Mouse (Mus musculus) lung, postnatal 36 days (tissue): ENCODE results near the gene Ncor1.
"Not testable (repeated sequence)": the region's sequence is repeated elsewhere in the genome, so short reads cannot be mapped to it uniquely, and the experiment has no call there.

Experiments
- DNase-seq: peaks from one replicate; pipeline ENCODE4 v3.0.0; 2022; ENCODE audit warnings: mixed read lengths

Gene Ncor1

DNA sequence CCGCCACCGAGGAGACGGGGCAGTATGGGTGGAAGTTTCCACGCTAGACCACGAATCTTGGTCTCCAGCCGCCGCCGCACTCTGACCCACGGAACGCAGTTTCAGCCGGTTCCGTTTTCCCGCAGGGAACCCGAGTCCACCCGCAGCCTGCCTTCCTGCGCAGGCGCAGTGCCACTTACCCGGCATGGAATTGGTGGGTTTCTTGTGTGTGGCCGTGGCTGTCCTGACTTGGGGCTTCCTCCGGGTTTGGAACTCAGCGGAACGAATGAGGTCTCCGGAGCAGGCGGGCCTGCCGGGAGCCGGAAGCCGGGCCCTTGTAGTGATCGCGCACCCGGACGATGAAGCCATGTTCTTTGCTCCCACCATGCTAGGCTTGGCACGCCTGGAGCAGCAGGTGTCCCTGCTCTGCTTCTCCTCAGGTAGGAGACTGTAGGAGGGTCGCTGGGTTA lies at the start of gene Ncor1, which contains the start of gene Pigl:
Ncor1 (minus strand) TSS at position 266 of the 449 bp plus-strand sequence.
Pigl (plus strand) TSS at position 185 of the 449 bp plus-strand sequence.
- DNase-seq, result peak; percentile 87

GRCm38 (mm10) chr11:62507683-62508082 lies 49.3 kb upstream of the Ncor1 start:
- no peak for DNase-seq

GRCm38 (mm10) chr11:62500529-62500928 lies 42.2 kb upstream of the Ncor1 start:
- no peak for DNase-seq

- DNase-seq, result no peak
Observed at GRCm38 (mm10) chr11:62498802-62499201, 40.5 kb upstream of the Ncor1 start.

- DNase-seq, result no peak
Observed at GRCm38 (mm10) chr11:62497181-62497580, 38.8 kb upstream of the Ncor1 start.

DNA sequence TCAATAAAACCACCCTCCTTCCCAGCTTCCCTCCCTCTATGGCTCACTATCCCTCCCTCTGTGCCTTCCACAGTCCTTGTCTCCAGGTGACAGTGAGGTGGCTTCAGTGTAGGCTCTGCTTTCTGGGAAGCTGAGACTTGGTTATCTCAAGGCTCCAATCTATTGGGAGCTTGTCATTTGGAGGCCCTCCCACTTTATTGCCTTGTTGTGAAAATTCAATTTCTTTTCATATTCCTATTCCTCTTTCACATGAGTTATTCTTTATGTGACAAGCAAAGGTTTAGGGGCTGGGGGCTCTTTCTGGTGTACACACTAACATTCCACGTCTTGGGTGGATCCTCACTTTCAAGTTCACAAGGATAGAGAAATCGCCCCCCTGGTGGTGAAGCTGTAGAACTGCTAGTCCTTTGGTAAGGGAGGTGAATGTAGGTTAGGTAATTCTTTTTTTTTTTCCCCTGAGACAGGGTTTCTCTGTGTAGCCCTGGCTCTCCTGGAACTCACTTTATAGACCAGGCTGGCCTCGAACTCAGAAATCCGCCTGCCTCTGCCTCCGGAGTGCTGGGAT lies 37.9 kb upstream of the Ncor1 start:
- DNase-seq, result peak; percentile 29

GRCm38 (mm10) chr11:62495276-62495801 lies 37.0 kb upstream of the Ncor1 start:
- peak; percentile 85 for DNase-seq

GRCm38 (mm10) chr11:62494754-62495275 lies 36.5 kb upstream of the Ncor1 start:
- peak; percentile 94 for DNase-seq

- DNase-seq, result no peak
Observed at GRCm38 (mm10) chr11:62493701-62494100, 35.4 kb upstream of the Ncor1 start.

- DNase-seq, result no peak
Observed at GRCm38 (mm10) chr11:62487540-62488350, 29.4 kb upstream of the Ncor1 start.

- no peak for DNase-seq
Observed at GRCm38 (mm10) chr11:62486949-62487348, 28.6 kb upstream of the Ncor1 start.

- DNase-seq, result no peak
Observed at GRCm38 (mm10) chr11:62479581-62479980, 21.2 kb upstream of the Ncor1 start.

- no peak for DNase-seq
Observed at GRCm38 (mm10) chr11:62478931-62479330, 20.6 kb upstream of the Ncor1 start.

GRCm38 (mm10) chr11:62476156-62476555 lies 17.8 kb upstream of the Ncor1 start:
- DNase-seq, result no peak

DNA sequence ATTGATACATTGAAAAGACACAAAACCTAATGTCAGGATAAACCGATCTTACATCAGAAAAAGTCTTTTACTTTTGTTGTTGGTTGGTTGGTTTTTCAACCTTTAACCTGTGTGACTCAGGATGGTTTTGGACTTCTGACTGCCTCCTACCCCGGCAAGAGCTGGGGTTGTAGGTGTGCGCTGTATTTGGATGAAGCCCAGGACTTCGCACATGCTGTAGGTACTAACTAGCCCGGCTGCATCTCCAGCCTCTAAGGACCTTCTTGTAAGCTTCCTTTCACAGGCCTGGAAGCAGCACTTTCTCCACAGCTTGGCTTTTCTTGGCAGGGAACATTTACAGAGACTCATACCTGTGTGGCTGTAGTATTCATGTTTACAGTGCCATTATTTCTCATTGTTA lies 15.2 kb upstream of the Ncor1 start:
- no peak for DNase-seq

DNA sequence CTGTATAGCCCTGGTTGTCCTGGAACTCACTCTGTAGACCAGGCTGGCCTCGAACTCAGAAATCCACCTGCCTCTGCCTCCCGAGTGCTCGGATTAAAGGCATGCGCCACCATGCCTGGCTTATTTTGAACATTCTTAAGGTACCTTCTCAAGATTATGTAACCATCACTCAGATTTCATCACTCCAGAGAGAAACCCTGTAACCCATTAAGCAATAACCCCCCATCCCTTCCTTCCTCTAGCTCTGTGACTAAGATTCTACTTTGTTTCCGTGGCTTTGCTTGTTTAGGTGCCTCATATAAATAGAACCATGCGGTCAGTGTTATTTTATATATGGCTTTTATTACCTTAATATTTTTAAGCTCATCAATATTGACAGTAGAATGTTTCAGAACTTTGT lies 12.1 kb upstream of the Ncor1 start:
- DNase-seq, result peak; percentile 31

- not testable (repeated sequence) for DNase-seq
Observed at GRCm38 (mm10) chr11:62467289-62467688, 8.9 kb upstream of the Ncor1 start.

DNA sequence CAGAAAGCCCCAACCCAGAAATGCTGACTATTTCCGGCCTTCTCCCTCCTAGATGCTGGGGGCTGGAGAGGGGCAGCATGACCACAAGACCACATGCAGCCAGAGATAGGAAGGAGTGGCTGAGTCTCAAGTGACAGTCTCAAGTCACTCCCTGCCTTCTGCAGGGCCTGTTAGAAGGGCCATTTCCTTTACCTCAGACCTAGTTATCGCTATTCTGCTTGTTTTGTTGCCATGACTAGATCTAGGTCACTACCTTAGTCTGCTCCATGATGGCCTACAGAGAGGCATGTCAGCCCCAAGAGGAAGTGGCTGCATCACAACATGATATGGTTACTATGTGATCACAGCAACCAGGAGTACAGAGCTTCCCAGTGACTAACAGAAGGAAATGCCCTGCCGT lies 8.2 kb upstream of the Ncor1 start:
- DNase-seq, result peak; percentile 35

DNA sequence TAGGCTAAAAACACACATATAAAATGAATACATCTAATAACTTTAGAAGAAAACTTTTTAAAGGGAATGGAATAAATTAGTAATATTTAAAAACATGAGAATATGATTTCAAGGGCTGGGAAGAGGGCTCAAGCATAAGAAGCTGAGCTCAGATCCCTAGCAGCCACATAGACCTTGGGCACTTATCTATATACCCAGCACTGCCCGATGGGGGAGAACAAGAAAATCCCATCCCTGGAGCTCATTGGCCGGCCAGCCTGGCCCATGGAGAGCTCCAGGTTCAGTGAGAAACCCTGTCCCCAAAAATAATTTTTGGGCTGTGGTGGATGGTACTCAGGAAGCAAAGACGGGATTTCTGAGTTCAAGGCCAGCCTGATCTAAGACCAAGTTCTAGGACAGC lies 7.5 kb upstream of the Ncor1 start:
- no peak for DNase-seq

- DNase-seq, result no peak
Observed at GRCm38 (mm10) chr11:62464696-62465095, 6.4 kb upstream of the Ncor1 start.

DNA sequence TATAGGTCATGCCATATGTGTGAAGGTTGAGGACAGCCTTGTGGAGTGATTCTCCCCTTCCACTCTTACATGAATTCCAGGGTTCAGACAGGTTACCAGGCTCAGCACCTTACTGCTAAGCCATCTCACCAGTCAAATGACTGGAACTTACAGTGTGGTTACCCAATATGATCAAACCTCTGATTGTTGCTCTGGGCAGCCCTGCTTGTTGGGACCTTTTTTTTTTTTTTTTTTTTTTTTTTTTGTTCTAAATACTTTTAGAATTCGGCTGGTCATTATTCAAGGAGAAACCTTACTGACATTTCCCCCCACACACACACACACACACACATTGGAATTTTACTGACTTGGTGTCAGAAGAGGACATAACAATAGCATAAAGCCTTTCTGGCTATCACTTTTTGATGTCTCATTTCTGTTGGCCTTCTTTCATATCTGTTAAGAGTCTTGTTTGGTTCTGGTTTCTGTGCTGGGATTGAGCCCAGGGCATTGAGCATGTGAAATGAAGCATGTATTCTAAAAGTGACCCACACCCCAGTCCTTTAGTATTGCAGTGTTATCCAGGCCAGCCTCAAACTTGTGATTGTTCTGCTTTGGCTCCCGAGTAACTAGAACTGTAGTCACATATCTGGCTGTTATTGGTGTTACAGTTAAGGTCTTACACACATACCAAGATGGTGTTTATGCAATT lies 5.0 kb upstream of the Ncor1 start:
- no peak for DNase-seq

DNA sequence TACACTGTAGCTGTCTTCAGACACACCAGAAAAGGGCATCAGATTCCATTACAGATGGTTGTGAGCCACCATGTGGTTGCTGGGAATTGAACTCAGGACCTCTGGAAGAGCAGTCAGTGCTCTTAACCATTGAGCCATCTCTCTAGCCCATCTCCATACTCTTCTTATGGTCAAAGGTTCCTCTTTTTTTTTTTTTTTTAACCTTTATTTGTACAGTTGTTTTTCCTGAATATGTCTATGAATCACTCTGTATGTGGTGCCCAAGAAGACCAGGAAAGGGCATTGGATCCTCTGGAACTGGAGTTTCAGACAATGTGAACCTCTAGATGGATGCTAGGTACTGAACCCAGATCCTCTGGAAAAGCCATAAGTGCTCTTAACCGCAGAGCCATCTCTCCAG lies 4.2 kb upstream of the Ncor1 start:
- DNase-seq, result not testable (repeated sequence)

DNA sequence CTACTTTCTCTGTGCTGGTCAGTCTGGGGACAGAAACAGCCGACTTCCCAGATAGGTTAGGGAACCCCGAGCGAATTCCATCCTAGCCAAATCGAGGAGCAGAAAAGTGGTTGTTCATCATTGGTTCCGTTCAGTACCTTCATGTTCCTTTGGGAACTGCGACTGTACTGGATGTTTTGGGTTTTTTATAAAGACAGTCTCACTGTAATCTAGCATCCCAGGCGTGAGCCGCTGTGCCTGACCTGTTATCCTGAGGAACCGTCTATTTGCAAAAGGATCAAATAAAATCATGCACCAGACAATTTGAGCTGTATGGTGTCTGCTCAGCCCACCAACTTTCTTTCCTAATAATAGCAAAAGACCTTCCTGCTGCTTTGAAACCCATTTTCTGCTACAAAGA lies 439 bp upstream of the Ncor1 start:
- DNase-seq, result no peak
